Mouse (Mus musculus) liver, embryonic 16.5 days (tissue): ENCODE results near the gene Prkab2. TPM values are rescaled to one million over a fixed set of nuclear protein-coding genes. Genes with fewer than 3 reads are reported as not detected.

Source experiments
- ATAC-seq: fragments of 200-750 bp; cut with Nextera tagmentation; 2 replicates; pipeline ENCODE4 v1.8.0; 2017; ENCODE audit warnings: low read depth, mild to moderate bottlenecking, moderate number of reproducible peaks, moderate library complexity
- H3K27ac ChIP-seq: fragments of 300-500 bp; sonication (generic); 2 replicates; pipeline ENCODE4 v1.5.1; 2014; ENCODE audit warnings: mild to moderate bottlenecking, low read length
- H3K27me3 ChIP-seq: fragments of 300-500 bp; sonication (generic); 2 replicates; pipeline ENCODE4 v1.6.1; 2014; ENCODE audit warnings: low read depth, low read length, mixed read lengths; ENCODE audit not compliant: control insufficient read depth, insufficient read depth
- H3K36me3 ChIP-seq: fragments of 300-500 bp; sonication (generic); 2 replicates; pipeline ENCODE4 v1.6.1; 2014; ENCODE audit warnings: mild to moderate bottlenecking; ENCODE audit not compliant: control insufficient read depth, insufficient read depth
- H3K4me1 ChIP-seq: fragments of 300-500 bp; sonication (generic); 2 replicates; pipeline ENCODE4 v1.6.1; 2014; ENCODE audit warnings: low read depth, low read length, mixed read lengths; ENCODE audit not compliant: control insufficient read depth
- H3K4me2 ChIP-seq: fragments of 300-500 bp; sonication (generic); 2 replicates; pipeline ENCODE4 v1.6.1; 2014; ENCODE audit warnings: low read depth, low read length, mixed read lengths
- H3K4me3 ChIP-seq: fragments of 300-500 bp; sonication (generic); 2 replicates; pipeline ENCODE4 v1.5.1; 2014; ENCODE audit warnings: low read depth, mild to moderate bottlenecking, low read length
- H3K9ac ChIP-seq: fragments of 300-500 bp; sonication (generic); 2 replicates; pipeline ENCODE4 v1.6.1; 2014; ENCODE audit warnings: low read depth, low read length
- H3K9me3 ChIP-seq: fragments of 300-500 bp; sonication (generic); replicated peaks from 2 replicates; pipeline ENCODE4 v1.6.1; 2016; ENCODE audit warnings: low read length; ENCODE audit not compliant: control insufficient read depth
- WGBS: fragments of 180-500 bp; shearing (Covaris S2); extraction: QIAGEN DNeasy Blood & Tissue Kit; methylation state at CpG from one replicate; pipeline ENCODE4 v1.1.7; 2014; ENCODE audit not compliant: insufficient replicate concordance; 5-methylcytosine and 5-hydroxymethylcytosine counted together
- polyA plus RNA-seq: library from polyadenylated mRNA; unstranded; fragments of >200 nt; fragmentation: Nextera tagmentation; extraction: Ambion mirVana; gene quantifications from 2 replicates; pipeline ENCODE4 v1.2.1, GENCODE M21; 2015

The Prkab2 gene
- 1.3 and 1.5 TPM in 2 replicates for polyA plus RNA-seq

DNA sequence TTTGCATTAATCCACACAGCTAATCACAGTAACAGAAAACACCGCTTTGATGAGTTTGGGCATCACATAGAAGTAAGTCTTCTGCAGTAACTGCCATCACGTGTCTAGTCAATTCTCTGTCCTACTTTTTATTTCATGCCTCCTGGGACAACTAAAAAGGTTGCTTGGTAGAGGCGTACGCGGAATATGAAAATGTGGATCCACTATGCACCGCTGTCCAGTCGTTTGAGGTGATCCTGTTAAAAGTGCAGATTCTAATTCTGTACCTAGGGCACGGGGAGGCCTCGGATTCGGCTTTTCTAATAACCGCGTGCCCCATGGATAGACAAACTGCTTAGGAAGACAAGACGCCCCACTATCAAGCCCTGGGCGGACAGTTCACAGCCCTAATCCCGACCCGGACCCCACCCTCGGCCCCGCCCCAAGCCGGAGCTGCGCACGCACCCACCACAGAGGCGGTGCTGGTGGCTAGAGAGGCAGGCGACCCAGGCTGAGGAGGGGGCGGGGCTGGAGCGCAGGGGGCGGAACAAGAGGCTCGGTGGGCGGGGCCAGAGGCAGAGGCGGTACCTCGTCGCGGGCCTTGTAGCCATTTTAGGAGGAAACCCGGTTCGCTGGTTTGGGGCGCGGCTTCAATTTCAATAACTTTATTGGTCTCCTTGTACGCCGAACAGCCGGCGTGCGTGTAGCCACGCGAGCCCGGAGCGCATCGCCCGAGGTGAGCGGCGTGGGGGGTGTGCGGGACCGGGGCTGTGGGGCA is at the start of gene Prkab2:
TSS of gene Prkab2 (plus strand) at position 539 of the 757 bp plus-strand sequence.
- peaks cover 17% of the 10 kb centered on the region for H3K4me1 ChIP-seq
- no peaks in the 10 kb centered on the region for H3K36me3 ChIP-seq
- WGBS, result 2% methylated on average over 50 of the region's 51 CpGs
- H3K4me2 ChIP-seq, result peak within 1 kb of the TSS; percentile 96
- H3K9me3 ChIP-seq, result no peaks in the 10 kb centered on the region
- H3K9ac ChIP-seq, result peak within 1 kb of the TSS; percentile 75
- H3K27me3 ChIP-seq, result no peaks in the 10 kb centered on the region
- peak within 1 kb of the TSS; percentile 59 for H3K27ac ChIP-seq
- peak within 1 kb of the TSS; percentile 88 for H3K4me3 ChIP-seq
- peak; percentile 95 for ATAC-seq

DNA sequence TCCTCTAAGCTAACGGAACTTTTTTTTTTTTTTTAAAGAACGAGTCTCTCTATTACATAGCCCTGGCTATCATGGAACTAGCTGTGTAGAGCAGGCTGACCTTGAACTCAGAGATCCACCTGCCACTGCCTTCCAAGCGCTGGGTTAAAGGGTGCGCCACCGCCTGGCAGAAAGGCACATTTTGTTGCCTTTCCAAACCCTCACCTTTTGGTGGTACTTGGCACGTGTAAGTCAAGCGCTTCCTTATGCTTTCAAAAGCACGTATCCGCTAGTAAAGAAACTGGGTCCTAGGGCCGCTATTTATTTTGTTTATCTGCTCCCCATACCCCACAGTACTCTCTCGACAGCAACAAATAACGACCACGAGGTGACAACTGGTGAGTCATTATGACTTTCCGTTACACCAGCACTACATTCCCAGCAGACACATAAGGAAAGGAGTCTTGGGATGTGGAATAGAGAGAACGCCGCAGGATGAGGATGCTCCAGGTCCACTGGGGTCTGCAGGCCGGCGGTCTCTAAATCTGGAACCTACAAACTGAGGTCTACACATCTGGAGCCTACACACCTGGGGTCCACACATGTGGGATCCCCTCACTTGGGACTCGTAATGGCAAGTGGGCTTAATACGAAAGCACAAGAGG is 48.7 kb upstream of the Prkab2 start:
- Histone ChIP-seq H3K4me2 (peak overlapping the region; percentile 94), H3K9ac (peak overlapping the region; percentile 88), H3K36me3 (no peaks in the 10 kb centered on the region), H3K4me1 (peaks cover 7% of the 10 kb centered on the region), H3K4me3 (peak overlapping the region; percentile 90), H3K27me3 (no peaks in the 10 kb centered on the region), H3K27ac (peak overlapping the region; percentile 91), H3K9me3 (no peaks in the 10 kb centered on the region)
- 3% methylated on average over 20 of the region's 20 CpGs for WGBS
- ATAC-seq, result peak; percentile 17; the same call in 1 of the 2 replicates

- peak within 1 kb of the TSS; percentile 88 for H3K9ac ChIP-seq
- H3K9me3 ChIP-seq, result no peaks in the 10 kb centered on the region
- H3K4me1 ChIP-seq, result peaks cover 7% of the 10 kb centered on the region
- H3K4me2 ChIP-seq, result peak within 1 kb of the TSS; percentile 94
- H3K4me3 ChIP-seq, result peak within 1 kb of the TSS; percentile 90
- ATAC-seq, result peak; percentile 91
- peak within 1 kb of the TSS; percentile 91 for H3K27ac ChIP-seq
- H3K27me3 ChIP-seq, result no peaks in the 10 kb centered on the region
- WGBS, result 0% methylated on average over 55 of the region's 56 CpGs
- H3K36me3 ChIP-seq, result no peaks in the 10 kb centered on the region
These were observed 48.1 kb upstream of the Prkab2 start, which contains the start of gene Chd1l for GRCm38 (mm10) chr3:97609845-97610410. Chd1l (minus strand) TSS chr3:97610203.

- H3K4me2 ChIP-seq, result no peak overlapping the region
- no peak overlapping the region for H3K27ac ChIP-seq
- no peak overlapping the region for H3K4me3 ChIP-seq
- no peaks in the 10 kb centered on the region for H3K36me3 ChIP-seq
- ATAC-seq, result no peak
- H3K9me3 ChIP-seq, result no peaks in the 10 kb centered on the region
- peaks cover 7% of the 10 kb centered on the region for H3K4me1 ChIP-seq
- 76% methylated on average over 6 of the region's 6 CpGs for WGBS
- H3K9ac ChIP-seq, result no peak overlapping the region
- H3K27me3 ChIP-seq, result no peaks in the 10 kb centered on the region
These were observed 47.0 kb upstream of the Prkab2 start for GRCm38 (mm10) chr3:97611021-97611420.

DNA sequence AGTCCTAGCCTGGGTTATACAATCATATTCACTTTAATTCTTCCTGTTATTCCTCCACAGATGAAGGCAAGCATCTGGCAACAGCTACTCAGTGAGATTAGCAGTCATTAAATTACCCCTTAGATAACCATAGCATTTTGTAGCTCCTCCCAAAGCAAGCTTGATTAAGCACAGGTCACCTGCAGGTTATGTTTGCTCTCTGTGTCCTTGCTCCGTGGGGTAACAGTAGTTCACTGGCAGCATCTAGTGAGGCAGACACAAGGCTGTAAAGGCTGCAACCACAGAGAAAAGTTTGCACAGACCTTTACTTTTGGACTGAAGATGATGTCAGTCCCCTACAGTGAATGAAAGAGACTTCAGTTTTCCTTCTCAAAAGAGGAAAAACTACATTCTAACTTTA is 42.8 kb upstream of the Prkab2 start:
- no peaks in the 10 kb centered on the region for H3K36me3 ChIP-seq
- H3K9me3 ChIP-seq, result no peaks in the 10 kb centered on the region
- H3K27me3 ChIP-seq, result no peaks in the 10 kb centered on the region
- peaks cover 5% of the 10 kb centered on the region for H3K4me1 ChIP-seq
- no peak overlapping the region for H3K4me3 ChIP-seq
- H3K4me2 ChIP-seq, result no peak overlapping the region
- 24% methylated on average over 1 of the region's 1 CpGs for WGBS
- peak; percentile 73 for ATAC-seq
- no peak overlapping the region for H3K9ac ChIP-seq
- H3K27ac ChIP-seq, result no peak overlapping the region

GRCm38 (mm10) chr3:97615933-97616332 is 42.1 kb upstream of the Prkab2 start:
- no peak overlapping the region for H3K9ac ChIP-seq
- no peak overlapping the region for H3K4me2 ChIP-seq
- no peaks in the 10 kb centered on the region for H3K9me3 ChIP-seq
- H3K4me1 ChIP-seq, result no peaks in the 10 kb centered on the region
- H3K4me3 ChIP-seq, result no peak overlapping the region
- H3K36me3 ChIP-seq, result no peaks in the 10 kb centered on the region
- whole genome bisulfite sequencing, result 52% methylated on average over 4 of the region's 4 CpGs
- no peak for ATAC-seq
- no peaks in the 10 kb centered on the region for H3K27me3 ChIP-seq
- no peak overlapping the region for H3K27ac ChIP-seq

DNA sequence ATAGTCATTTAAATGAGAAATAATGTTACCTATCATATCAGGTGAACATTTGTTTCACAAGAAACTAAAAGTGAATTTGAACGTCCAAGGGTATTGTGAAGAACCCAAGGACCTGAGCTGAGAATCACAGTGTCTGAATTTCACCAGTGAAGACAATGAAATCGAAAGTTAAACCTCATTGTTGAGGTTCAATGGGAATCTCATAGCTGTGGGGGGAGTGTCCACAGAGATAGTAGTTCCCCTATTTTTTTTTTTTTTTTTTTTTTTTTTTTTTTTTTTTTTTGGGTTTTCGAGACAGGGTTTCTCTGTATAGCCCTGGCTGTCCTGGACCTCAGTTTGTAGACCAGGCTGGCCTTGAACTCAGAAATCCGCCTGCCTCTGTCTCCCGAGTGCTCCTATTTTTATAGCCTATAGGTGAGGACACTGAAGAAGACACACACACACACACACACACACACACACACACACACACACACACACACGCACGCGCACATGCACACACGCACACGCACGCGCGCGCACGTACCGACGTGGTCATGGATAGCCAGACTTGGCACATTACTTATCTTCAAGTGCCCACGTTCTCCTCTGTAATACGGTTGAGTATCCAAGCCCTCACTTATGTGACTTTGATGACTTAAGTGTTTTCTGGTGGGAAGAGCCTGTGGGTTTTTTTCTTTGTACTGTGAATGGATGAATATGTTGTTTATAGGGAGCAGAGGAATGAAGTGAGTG is 40.7 kb upstream of the Prkab2 start:
- no peaks in the 10 kb centered on the region for H3K9me3 ChIP-seq
- H3K36me3 ChIP-seq, result no peaks in the 10 kb centered on the region
- no peak overlapping the region for H3K4me2 ChIP-seq
- H3K4me3 ChIP-seq, result no peak overlapping the region
- no peak overlapping the region for H3K9ac ChIP-seq
- no peaks in the 10 kb centered on the region for H3K27me3 ChIP-seq
- H3K4me1 ChIP-seq, result no peaks in the 10 kb centered on the region
- ATAC-seq, result no peak
- no peak overlapping the region for H3K27ac ChIP-seq
- WGBS, result 81% methylated on average over 18 of the region's 19 CpGs

DNA sequence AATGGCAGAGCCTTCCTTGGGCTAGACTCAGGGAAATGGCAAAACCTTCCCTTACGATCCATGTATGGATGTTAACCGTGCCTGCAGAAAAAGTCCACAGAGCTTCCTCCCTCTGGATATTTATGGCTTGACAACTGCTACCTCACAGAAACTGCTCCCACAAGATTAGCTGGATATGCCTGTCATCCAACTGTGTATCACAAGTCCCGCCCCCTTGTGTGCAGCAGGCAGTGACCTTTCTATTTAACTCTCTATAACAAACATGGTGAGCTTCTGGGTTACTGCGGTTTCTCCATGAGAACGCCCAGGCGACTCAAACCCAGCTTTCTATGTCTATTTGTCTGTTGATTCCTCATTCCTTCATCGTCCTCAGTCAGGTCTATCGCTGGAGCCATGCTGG is 40.1 kb upstream of the Prkab2 start:
- no peak overlapping the region for H3K9ac ChIP-seq
- H3K4me1 ChIP-seq, result no peaks in the 10 kb centered on the region
- H3K36me3 ChIP-seq, result no peaks in the 10 kb centered on the region
- no peak overlapping the region for H3K4me2 ChIP-seq
- ATAC-seq, result peak; percentile 39; the same call in 1 of the 2 replicates
- no peak overlapping the region for H3K27ac ChIP-seq
- no peaks in the 10 kb centered on the region for H3K27me3 ChIP-seq
- no peak overlapping the region for H3K4me3 ChIP-seq
- 66% methylated on average over 8 of the region's 8 CpGs for WGBS
- H3K9me3 ChIP-seq, result no peaks in the 10 kb centered on the region
